Mouse (Mus musculus) frontal cortex, adult (tissue): ENCODE data around the gene Hunk.

Experiments
- ATAC-seq: cut with Nextera tagmentation; 2 replicates; pipeline ENCODE4 v1.9.2; 2017; ENCODE audit warnings: mild to moderate bottlenecking, moderate library complexity, mixed read lengths; ENCODE audit not compliant: low TSS enrichment

The Hunk gene

GRCm38 (mm10) chr16:90385688-90386513 is at the start of gene Hunk:
TSS of gene Hunk (plus strand) at chr16:90386013.
- peak; percentile 48 for ATAC-seq

- peak; percentile 55 for ATAC-seq
Measured at GRCm38 (mm10) chr16:90339026-90339425, 46.8 kb upstream of the Hunk start.

DNA sequence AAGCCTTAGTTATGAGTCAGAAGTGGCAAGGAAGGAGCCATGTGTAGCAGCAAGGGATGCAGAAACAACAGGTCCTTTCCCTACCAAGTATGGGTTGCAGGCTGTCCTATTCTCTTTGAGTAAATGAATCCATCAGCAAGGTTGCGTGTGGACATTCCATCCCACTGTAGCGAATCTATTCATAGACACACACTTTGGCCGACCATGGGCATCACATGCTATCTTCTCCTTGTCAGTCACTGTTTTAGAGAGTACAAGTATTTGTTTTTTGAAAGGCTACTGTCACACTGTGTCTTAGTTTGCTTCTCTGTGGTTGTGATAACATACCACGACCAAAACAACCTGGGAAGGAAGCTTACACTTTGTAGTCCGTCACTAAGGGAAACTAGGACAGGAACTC is 44.7 kb upstream of the Hunk start:
- ATAC-seq = no peak

GRCm38 (mm10) chr16:90349700-90350548 is 35.9 kb upstream of the Hunk start:
- ATAC-seq = peak; percentile 83

DNA sequence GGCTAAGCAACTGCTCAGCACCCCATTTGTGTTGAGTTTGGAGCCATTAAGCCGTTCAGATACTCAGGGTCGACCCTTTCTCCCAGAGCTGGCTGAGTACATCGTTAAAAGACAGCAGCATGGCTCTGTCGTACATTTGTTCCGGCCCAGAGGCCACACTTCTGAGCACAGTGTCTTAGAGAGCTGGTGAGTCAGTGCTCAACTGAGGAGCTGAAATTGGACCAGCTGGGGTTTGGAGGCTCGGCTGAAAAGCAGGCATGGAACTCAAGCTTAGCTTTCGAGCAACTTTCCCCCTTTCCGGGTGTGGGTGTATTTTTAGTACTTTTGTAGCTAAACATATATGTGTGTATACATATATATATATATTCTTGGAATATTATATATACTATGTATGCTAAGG is 34.1 kb upstream of the Hunk start:
- ATAC-seq = peak; percentile 93

DNA sequence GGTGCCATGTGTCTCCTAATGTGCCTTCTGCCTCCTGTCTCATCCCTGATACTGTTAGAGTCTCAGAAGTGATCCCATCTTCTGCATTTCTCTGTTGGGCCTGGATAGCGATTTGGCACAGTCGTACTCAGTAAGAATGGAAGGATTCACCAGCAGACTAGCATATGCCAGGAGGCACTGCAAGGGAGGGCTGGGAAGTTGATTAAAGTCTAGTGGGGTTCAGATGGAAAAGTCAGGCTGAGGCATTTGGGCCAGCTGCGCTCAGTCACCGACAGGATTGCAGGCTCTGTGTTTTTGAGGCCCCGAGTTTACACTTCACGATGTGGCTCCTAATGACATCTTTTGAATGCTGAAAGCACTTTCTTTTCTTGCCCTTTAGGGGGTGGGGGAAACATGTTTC is 33.1 kb upstream of the Hunk start:
- ATAC-seq = peak; percentile 39; the same call in 1 of the 2 replicates

GRCm38 (mm10) chr16:90353156-90353555 is 32.7 kb upstream of the Hunk start:
- peak; percentile 53 for ATAC-seq

GRCm38 (mm10) chr16:90359329-90359728 is 26.5 kb upstream of the Hunk start:
- peak; percentile 65 for ATAC-seq

DNA sequence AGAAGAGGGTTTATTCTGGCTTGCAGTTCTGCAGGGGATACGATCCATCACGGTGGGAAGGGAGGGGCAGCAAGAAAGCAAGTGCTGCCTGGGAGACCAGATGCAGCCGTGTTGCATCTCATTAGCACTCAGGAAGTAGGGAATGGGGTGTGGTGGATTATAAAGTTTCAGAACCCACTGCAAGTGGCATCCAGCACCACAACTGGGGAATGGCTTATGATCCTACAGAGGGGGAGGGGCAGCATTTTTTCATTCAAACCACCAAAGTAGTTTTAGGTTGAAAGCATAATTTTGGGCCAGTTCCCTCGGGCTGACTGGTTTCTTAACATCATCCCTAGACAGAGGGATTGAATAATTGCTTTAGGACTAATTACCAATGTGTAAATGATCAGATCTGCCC is 26.1 kb upstream of the Hunk start:
- 0 out of 2 replicates have a peak, but pooled peaks have one; percentile 27 for ATAC-seq

DNA sequence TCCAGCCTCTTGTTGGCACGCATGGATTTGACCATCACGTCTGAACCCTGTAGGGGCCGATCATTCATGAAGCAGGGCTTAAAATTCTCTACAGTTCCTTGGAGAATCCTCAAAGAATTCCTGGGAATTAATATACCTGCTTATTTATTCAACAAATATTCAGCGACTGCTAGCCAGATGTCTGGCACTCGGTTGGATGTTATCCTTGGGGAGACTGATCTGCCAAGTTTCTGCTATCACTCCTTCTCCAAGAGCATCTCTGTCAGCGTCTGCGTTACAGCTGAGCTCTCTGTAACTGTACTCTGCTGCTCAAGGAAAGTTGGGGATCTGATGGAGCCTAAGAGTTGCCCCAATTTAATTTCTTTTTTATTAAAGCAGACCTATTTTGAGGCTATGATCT is 25.5 kb upstream of the Hunk start:
- ATAC-seq = no peak

DNA sequence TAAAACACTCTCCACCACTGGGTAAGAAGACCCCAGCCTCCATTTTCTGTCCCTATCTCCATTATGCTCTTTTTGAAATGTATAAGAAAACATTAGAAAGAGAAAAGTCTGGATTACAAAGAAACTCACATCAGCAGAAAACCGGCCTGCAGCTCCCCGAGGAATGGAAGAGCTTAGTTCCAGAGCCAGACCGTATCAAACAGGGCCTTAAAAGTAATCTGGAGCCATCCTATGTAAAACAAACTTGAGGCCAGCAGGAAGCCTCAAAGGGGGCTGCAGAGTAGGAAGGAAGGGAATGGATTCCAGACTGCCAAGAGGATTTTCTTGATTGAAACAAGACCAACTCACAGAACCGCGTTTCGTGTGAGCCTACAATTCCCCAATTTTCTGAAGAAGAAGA is 22.9 kb upstream of the Hunk start:
- ATAC-seq = no peak

DNA sequence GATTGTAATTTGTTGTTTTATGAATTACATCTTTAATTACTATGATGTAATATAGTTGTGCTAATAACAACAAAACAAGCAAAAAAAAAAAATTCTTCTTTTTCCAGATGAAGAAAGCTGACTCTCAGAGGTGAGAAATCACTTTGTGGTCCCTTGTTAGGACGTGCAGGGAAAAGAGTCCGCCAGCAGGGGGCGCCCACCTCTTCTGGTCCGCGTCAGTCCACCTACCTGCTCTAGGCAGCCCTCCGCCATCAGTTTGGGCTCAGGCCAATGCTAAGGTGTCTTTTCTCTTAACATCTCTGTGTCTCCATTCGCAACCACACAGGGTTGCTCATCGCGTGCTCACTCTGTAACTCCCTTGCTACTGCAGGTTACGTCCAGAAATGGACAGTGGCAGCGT is 5.9 kb upstream of the Hunk start:
- ATAC-seq = peak; percentile 58; the same call in 1 of the 2 replicates

DNA sequence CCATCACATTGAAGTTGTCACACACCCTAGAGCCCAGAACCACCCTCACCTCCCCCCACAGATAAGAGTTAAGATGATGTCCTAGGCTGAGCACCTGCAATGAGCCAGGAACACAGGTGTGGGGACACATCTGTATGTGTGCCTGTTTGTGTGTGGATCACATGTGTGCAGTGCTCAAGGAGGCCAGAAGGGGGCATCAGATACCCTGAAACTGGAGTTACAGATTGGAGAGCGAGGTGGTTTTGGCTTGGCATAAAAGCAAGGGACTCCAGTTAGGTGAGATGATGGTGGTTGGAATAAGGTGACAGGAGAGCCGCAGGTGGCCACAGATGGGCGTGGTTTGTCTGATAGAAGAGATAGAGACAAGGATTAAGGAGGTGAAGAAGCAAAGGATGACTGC is 4.2 kb upstream of the Hunk start:
- no peak for ATAC-seq

- ATAC-seq = no peak
Measured at GRCm38 (mm10) chr16:90382701-90383280, 3.0 kb upstream of the Hunk start.

- no peak for ATAC-seq
Measured at GRCm38 (mm10) chr16:90384058-90384457, 1.8 kb upstream of the Hunk start.

- ATAC-seq = no peak
Measured at GRCm38 (mm10) chr16:90384846-90385245, 967 bp upstream of the Hunk start.

GRCm38 (mm10) chr16:90385326-90385687 is 506 bp upstream of the Hunk start:
- peak; percentile 11; the same call in 1 of the 2 replicates for ATAC-seq

DNA sequence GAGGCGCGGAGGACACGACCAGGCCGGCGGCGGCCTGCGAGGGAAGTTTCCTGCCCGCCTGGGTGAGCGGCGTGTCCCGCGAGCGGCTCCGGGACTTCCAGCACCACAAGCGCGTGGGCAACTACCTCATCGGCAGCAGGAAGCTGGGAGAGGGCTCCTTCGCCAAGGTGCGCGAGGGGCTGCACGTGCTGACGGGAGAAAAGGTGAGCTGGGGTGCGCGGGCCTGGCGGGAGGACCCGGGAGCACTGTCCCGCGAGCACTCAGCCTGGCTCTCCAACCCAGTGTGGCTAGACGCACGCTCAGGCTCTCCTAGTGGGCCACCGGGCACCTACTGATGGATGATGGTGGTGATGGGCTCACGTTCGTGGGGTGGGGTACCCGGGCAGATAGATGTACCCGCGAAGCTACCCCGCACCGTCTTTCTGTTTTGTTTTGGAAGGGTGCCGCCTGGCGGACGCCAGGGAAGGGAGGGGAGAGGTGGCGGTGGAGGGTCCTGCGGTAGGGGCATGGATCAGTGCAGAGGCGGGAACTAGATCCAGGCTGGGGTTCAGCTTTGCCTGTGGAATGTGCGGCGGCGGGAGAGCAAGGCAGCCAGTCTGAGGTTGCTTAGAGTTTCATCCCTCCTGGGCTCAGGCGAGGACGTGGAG is 824 bp downstream of the Hunk start:
- peak; percentile 17; the same call in 1 of the 2 replicates for ATAC-seq

DNA sequence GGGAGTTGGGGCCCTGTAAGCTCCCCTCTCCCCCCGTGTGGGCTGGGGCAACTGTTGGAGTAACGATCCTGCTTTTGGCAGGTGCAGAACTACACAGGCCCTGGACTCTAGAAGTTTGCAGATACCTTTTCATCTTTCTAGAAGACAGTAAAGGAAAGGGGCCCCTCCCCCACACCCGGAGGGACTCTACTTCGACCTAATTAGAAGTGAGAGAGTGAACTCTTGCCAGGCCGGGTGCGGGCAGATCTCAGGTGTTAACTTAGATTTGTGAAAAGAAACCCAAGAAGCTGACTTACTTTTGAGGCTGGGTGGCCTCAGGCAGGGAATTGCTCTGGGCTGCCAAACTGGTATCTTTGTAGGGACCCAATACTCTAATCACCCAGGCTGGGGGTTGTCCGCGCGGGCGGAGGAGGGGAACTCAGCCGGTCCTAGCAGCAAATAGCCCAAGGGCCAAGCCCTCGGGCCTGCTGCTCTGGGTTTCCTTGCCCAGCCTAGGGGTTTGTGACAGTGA is 1.4 kb downstream of the Hunk start:
- ATAC-seq = no peak

DNA sequence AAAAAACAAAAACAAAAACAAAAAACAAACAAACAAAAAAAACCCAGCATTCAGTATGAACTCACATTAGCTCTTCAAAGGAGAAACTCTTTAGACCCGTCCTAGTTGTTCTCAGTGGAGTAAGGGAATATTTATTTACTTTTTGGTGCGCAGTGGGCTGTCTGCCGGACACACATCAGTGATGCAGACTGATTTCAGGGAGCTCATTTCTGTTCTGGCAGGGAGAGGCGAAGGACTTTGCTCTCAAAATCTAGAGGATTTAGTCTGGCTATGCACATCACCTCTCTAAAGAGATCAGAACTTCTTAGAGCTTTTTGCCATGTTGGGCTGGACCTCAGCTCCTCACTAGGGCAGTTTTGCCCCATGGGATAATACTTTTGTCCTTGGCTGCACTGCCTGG is 2.1 kb downstream of the Hunk start:
- no peak for ATAC-seq

- ATAC-seq = peak; percentile 36
Measured at GRCm38 (mm10) chr16:90389103-90389750, 3.4 kb downstream of the Hunk start.
